In genomic region chr7:24954450-24954849, GRCm38 (mm10) we compare ENCODE assay signal across 8 mouse cellular contexts. TPM values are rescaled to one million over a fixed set of nuclear protein-coding genes. Genes with fewer than 3 reads are reported as not detected.
DNase-seq lines count a peak whose midpoint lies in the region; ATAC-seq and TF ChIP-seq lines count a peak whose summit lies in the region.

No protein-coding gene starts in this region.

- no peaks in the 10 kb centered on the region for H3K36me3 ChIP-seq in embryonic facial prominence, embryonic 13.5 days
- no peaks in the 10 kb centered on the region for H3K36me3 ChIP-seq in intestine, embryonic 16.5 days (ENCODE audit: control insufficient read depth, insufficient read depth, low read length)
- no peaks in the 10 kb centered on the region for H3K36me3 ChIP-seq in midbrain, embryonic 16.5 days (ENCODE audit: control insufficient read depth, insufficient read depth, low read length)

- DNase-seq in layer of hippocampus, adult 2 months (ENCODE audit: low spot score in 2 of 2) = no peak
- DNase-seq in layer of hippocampus, postnatal 25 days (ENCODE audit: extremely low spot score in 1 of 2, low spot score in 1 of 2) = no peak
- DNase-seq in urinary bladder, postnatal 4 days (ENCODE audit: low spot score in 2 of 2) = no peak
- DNase-seq in left cerebral cortex, postnatal 14 days (ENCODE audit: low spot score in 2 of 2) = no peak
- DNase-seq in right cerebral cortex, adult 2 months (ENCODE audit: low spot score in 2 of 2) = no peak

- H3K4me3 ChIP-seq in layer of hippocampus, adult 2 months = peak overlapping the region; percentile 41
- peak overlapping the region; percentile 45 for H3K4me3 ChIP-seq in embryonic facial prominence, embryonic 13.5 days
- peak overlapping the region; percentile 50 for H3K4me3 ChIP-seq in intestine, embryonic 16.5 days (ENCODE audit: low read length)
- H3K4me3 ChIP-seq in midbrain, embryonic 16.5 days (ENCODE audit: low read depth, low read length) = peak overlapping the region; percentile 30

- peaks cover 81% of the 10 kb centered on the region for H3K27me3 ChIP-seq in embryonic facial prominence, embryonic 13.5 days
- H3K27me3 ChIP-seq in intestine, embryonic 16.5 days (replicated peaks; ENCODE audit: control insufficient read depth, insufficient read depth, low read length) = peaks cover 68% of the 10 kb centered on the region
- peaks cover 28% of the 10 kb centered on the region for H3K27me3 ChIP-seq in midbrain, embryonic 16.5 days (ENCODE audit: control insufficient read depth, insufficient read depth, low read depth, low read length)

- peak overlapping the region; percentile 65 for H3K4me2 ChIP-seq in embryonic facial prominence, embryonic 13.5 days
- peak overlapping the region; percentile 84 for H3K4me2 ChIP-seq in intestine, embryonic 16.5 days (ENCODE audit: low read depth, low read length)
- H3K4me2 ChIP-seq in midbrain, embryonic 16.5 days (ENCODE audit: low read length) = peak overlapping the region; percentile 52

- intact Hi-C loops in left cerebral cortex, postnatal 14 days (cut with DNase I) = loop anchor here (5.0 kb wide), 1 partner anchor 47 kb away; no protein-coding TSS in a partner anchor

- WGBS in embryonic facial prominence, embryonic 13.5 days = 2% methylated on average over 27 of the region's 30 CpGs
- WGBS in intestine, embryonic 16.5 days = 1% methylated on average over 27 of the region's 30 CpGs
- 4% methylated on average over 30 of the region's 30 CpGs for WGBS in midbrain, embryonic 16.5 days

- H3K4me1 ChIP-seq in embryonic facial prominence, embryonic 13.5 days = peaks cover 9% of the 10 kb centered on the region; the same call in 1 of the 2 replicates
- peaks cover 9% of the 10 kb centered on the region for H3K4me1 ChIP-seq in intestine, embryonic 16.5 days (ENCODE audit: control insufficient read depth, insufficient read depth, low read length)
- H3K4me1 ChIP-seq in midbrain, embryonic 16.5 days (ENCODE audit: control insufficient read depth, insufficient read depth, low read length) = peaks cover 10% of the 10 kb centered on the region

- no peak overlapping the region for H3K27ac ChIP-seq in layer of hippocampus, adult 2 months
- no peak overlapping the region for H3K27ac ChIP-seq in embryonic facial prominence, embryonic 13.5 days
- H3K27ac ChIP-seq in intestine, embryonic 16.5 days (ENCODE audit: low read length) = no peak overlapping the region
- H3K27ac ChIP-seq in midbrain, embryonic 16.5 days (ENCODE audit: low read length) = no peak overlapping the region

- peak overlapping the region; percentile 61 for H3K9ac ChIP-seq in embryonic facial prominence, embryonic 13.5 days
- peak overlapping the region; percentile 58 for H3K9ac ChIP-seq in intestine, embryonic 16.5 days (ENCODE audit: low read depth, low read length)
- peak overlapping the region; percentile 27 for H3K9ac ChIP-seq in midbrain, embryonic 16.5 days (ENCODE audit: low read depth, low read length)

- TF ChIP-seq CTCF in layer of hippocampus, adult 2 months (conservative IDR thresholded peaks at IDR 0.05) = no peak

- no peak for ATAC-seq in embryonic facial prominence, embryonic 13.5 days (ENCODE audit: insufficient number of reproducible peaks, insufficient read depth, low FRiP score, low TSS enrichment, low read depth)
- ATAC-seq in intestine, embryonic 16.5 days = peak; percentile 38
- no peak for ATAC-seq in midbrain, embryonic 16.5 days

- H3K9me3 ChIP-seq in embryonic facial prominence, embryonic 13.5 days = 0 out of 2 replicates have a peak, but pooled peaks cover 3% of the 10 kb centered on the region
- no peaks in the 10 kb centered on the region for H3K9me3 ChIP-seq in intestine, embryonic 16.5 days (ENCODE audit: control insufficient read depth, low read length)
- no peaks in the 10 kb centered on the region for H3K9me3 ChIP-seq in midbrain, embryonic 16.5 days (replicated peaks; ENCODE audit: control insufficient read depth, low read length, poor library complexity, severe bottlenecking)

RNA-seq across cellular contexts. Expression of gene Gm4881, which starts 10.2 kb away (rescaled TPM):
- not detected for total RNA-seq in layer of hippocampus, adult 2 months (2021)
- total RNA-seq in layer of hippocampus, postnatal 25 days (2021) = not detected
- polyA plus RNA-seq in embryonic facial prominence, embryonic 13.5 days (2015; fragmentation: Nextera tagmentation; extraction: Ambion mirVana) = not detected in 2 replicates
- not detected in 2 replicates for polyA plus RNA-seq in intestine, embryonic 16.5 days (2015; fragmentation: Nextera tagmentation; extraction: Ambion mirVana)
- polyA plus RNA-seq in midbrain, embryonic 16.5 days (2015; fragmentation: Nextera tagmentation; extraction: Ambion mirVana) = 3.8 and 4.5 TPM in 2 replicates
- not detected for total RNA-seq in left cerebral cortex, postnatal 14 days (2021)

RNA-seq across cellular contexts. Expression of gene Rabac1, which starts 18.1 kb away (rescaled TPM):
- 100 to 1,000 TPM; 275 to 315 TPM for total RNA-seq in layer of hippocampus, adult 2 months (2021)
- total RNA-seq in layer of hippocampus, postnatal 25 days (2021) = 100 to 1,000 TPM; 270 to 302 TPM
- 141 and 163 TPM in 2 replicates for polyA plus RNA-seq in embryonic facial prominence, embryonic 13.5 days (2015; fragmentation: Nextera tagmentation; extraction: Ambion mirVana)
- 151 and 153 TPM in 2 replicates for polyA plus RNA-seq in intestine, embryonic 16.5 days (2015; fragmentation: Nextera tagmentation; extraction: Ambion mirVana)
- 288 and 310 TPM in 2 replicates for polyA plus RNA-seq in midbrain, embryonic 16.5 days (2015; fragmentation: Nextera tagmentation; extraction: Ambion mirVana)
- 100 to 1,000 TPM; 303 to 313 TPM for total RNA-seq in left cerebral cortex, postnatal 14 days (2021)

RNA-seq across cellular contexts. Expression of gene Atp1a3, which starts 51.3 kb away (rescaled TPM):
- 1,000 to 10,000 TPM; 2,443 to 2,563 TPM for total RNA-seq in layer of hippocampus, adult 2 months (2021)
- total RNA-seq in layer of hippocampus, postnatal 25 days (2021) = 1,000 to 10,000 TPM; 2,623 to 2,665 TPM
- polyA plus RNA-seq in embryonic facial prominence, embryonic 13.5 days (2015; fragmentation: Nextera tagmentation; extraction: Ambion mirVana) = 2.0 and 2.3 TPM in 2 replicates
- 3.5 and 3.9 TPM in 2 replicates for polyA plus RNA-seq in intestine, embryonic 16.5 days (2015; fragmentation: Nextera tagmentation; extraction: Ambion mirVana)
- 447 and 557 TPM in 2 replicates for polyA plus RNA-seq in midbrain, embryonic 16.5 days (2015; fragmentation: Nextera tagmentation; extraction: Ambion mirVana)
- 1,000 to 10,000 TPM; 2,091 to 2,391 TPM for total RNA-seq in left cerebral cortex, postnatal 14 days (2021)

RNA-seq across cellular contexts. Expression of gene Arhgef1, which starts 51.7 kb away (rescaled TPM):
- 10 to 100 TPM; 88.3 to 100.0 TPM for total RNA-seq in layer of hippocampus, adult 2 months (2021)
- total RNA-seq in layer of hippocampus, postnatal 25 days (2021) = 10 to 100 TPM; 57.9 to 98.4 TPM
- 115 and 122 TPM in 2 replicates for polyA plus RNA-seq in embryonic facial prominence, embryonic 13.5 days (2015; fragmentation: Nextera tagmentation; extraction: Ambion mirVana)
- polyA plus RNA-seq in intestine, embryonic 16.5 days (2015; fragmentation: Nextera tagmentation; extraction: Ambion mirVana) = 69.1 and 71.3 TPM in 2 replicates
- 52.2 and 53.0 TPM in 2 replicates for polyA plus RNA-seq in midbrain, embryonic 16.5 days (2015; fragmentation: Nextera tagmentation; extraction: Ambion mirVana)
- 10 to 100 TPM; 80.3 to 89.2 TPM for total RNA-seq in left cerebral cortex, postnatal 14 days (2021)

RNA-seq across cellular contexts. Expression of gene Cd79a, which starts 57.3 kb away (rescaled TPM):
- not detected for total RNA-seq in layer of hippocampus, adult 2 months (2021)
- total RNA-seq in layer of hippocampus, postnatal 25 days (2021) = under 1 TPM in 1 of 2 experiments, not detected in 1; 0.42 TPM
- polyA plus RNA-seq in embryonic facial prominence, embryonic 13.5 days (2015; fragmentation: Nextera tagmentation; extraction: Ambion mirVana) = 0.41 and 0.89 TPM in 2 replicates
- polyA plus RNA-seq in intestine, embryonic 16.5 days (2015; fragmentation: Nextera tagmentation; extraction: Ambion mirVana) = 0.39 and 0.46 TPM in 2 replicates
- 0.29 and 0.47 TPM in 2 replicates for polyA plus RNA-seq in midbrain, embryonic 16.5 days (2015; fragmentation: Nextera tagmentation; extraction: Ambion mirVana)
- under 1 TPM in 1 of 2 experiments, not detected in 1; 0.55 TPM for total RNA-seq in left cerebral cortex, postnatal 14 days (2021)
